Mouse (Mus musculus): ENCODE results near the gene Mamstr.

GRCm38 (mm10) chr7:45666161-45666560 lies 26.4 kb downstream of the Mamstr start, which contains the start of gene Fut2:
- TF ChIP-seq POLR2A (IDR thresholded peaks at IDR 0.05; ENCODE audit: extremely low read depth, insufficient read depth, low read length), result no peak
- TF ChIP-seq CTCF (IDR thresholded peaks at IDR 0.05; ENCODE audit: extremely low read depth, insufficient read depth, low read length), result no peak
